Mouse (Mus musculus) adipocyte (in vitro differentiated cells): ENCODE results near the gene St8sia1.
A peak's percentile ranks its signal among the peaks of the same experiment; 100 is the strongest.

Experiments used
- DNase-seq: peaks from one replicate; pipeline ENCODE4 v3.0.0-alpha.2; 2016; ENCODE audit warnings: low spot score

St8sia1 gene

GRCm38 (mm10) chr6:142823008-142823787, 141.1 kb downstream of the St8sia1 start:
- no peak for DNase-seq

- no peak for DNase-seq
Measured at GRCm38 (mm10) chr6:142818306-142818705, 145.9 kb downstream of the St8sia1 start.

- no peak for DNase-seq
Measured at GRCm38 (mm10) chr6:142815513-142815912, 148.7 kb downstream of the St8sia1 start.

- DNase-seq: peak; percentile 88
Measured at GRCm38 (mm10) chr6:142814495-142814921, 149.7 kb downstream of the St8sia1 start.

GRCm38 (mm10) chr6:142814011-142814410, 150.2 kb downstream of the St8sia1 start:
- DNase-seq: no peak

- DNase-seq: no peak
Measured at GRCm38 (mm10) chr6:142812969-142813368, 151.3 kb downstream of the St8sia1 start.

GRCm38 (mm10) chr6:142810239-142810638, 154.0 kb downstream of the St8sia1 start:
- no peak for DNase-seq

- DNase-seq: no peak
Measured at GRCm38 (mm10) chr6:142809373-142810098, 154.7 kb downstream of the St8sia1 start.

- DNase-seq: no peak
Measured at GRCm38 (mm10) chr6:142806326-142806725, 157.9 kb downstream of the St8sia1 start.

- no peak for DNase-seq
Measured at GRCm38 (mm10) chr6:142804402-142804801, 159.8 kb downstream of the St8sia1 start, which contains the start of gene Sult6b2. Gene Sult6b2 (minus strand): TSS chr6:142804502.

GRCm38 (mm10) chr6:142802617-142803525, 161.4 kb downstream of the St8sia1 start:
- no peak for DNase-seq

GRCm38 (mm10) chr6:142801687-142802086, 162.6 kb downstream of the St8sia1 start:
- DNase-seq: no peak

- no peak for DNase-seq
Measured at GRCm38 (mm10) chr6:142799704-142800374, 164.4 kb downstream of the St8sia1 start.

GRCm38 (mm10) chr6:142798837-142799236, 165.4 kb downstream of the St8sia1 start:
- DNase-seq: no peak

GRCm38 (mm10) chr6:142797996-142798395, 166.3 kb downstream of the St8sia1 start:
- no peak for DNase-seq

- DNase-seq: no peak
Measured at GRCm38 (mm10) chr6:142795655-142796441, 168.4 kb downstream of the St8sia1 start.

GRCm38 (mm10) chr6:142795087-142795486, 169.2 kb downstream of the St8sia1 start:
- no peak for DNase-seq

GRCm38 (mm10) chr6:142793468-142793867, 170.8 kb downstream of the St8sia1 start:
- DNase-seq: no peak

GRCm38 (mm10) chr6:142792241-142792968, 171.8 kb downstream of the St8sia1 start:
- DNase-seq: no peak

- DNase-seq: no peak
Measured at GRCm38 (mm10) chr6:142789736-142790135, 174.5 kb downstream of the St8sia1 start.
